Mouse (Mus musculus) ES-CJ7 (cell line): Measurements from ENCODE around the gene Grm4.

ENCODE experiments used
- DNase-seq: peaks from one replicate; pipeline ENCODE4 v3.0.0; 2011; ENCODE audit warnings: low read depth, low spot score

The Grm4 gene

GRCm38 (mm10) chr17:27445364-27446075, 75.7 kb downstream of the Grm4 start:
- no peak for DNase-seq

DNA sequence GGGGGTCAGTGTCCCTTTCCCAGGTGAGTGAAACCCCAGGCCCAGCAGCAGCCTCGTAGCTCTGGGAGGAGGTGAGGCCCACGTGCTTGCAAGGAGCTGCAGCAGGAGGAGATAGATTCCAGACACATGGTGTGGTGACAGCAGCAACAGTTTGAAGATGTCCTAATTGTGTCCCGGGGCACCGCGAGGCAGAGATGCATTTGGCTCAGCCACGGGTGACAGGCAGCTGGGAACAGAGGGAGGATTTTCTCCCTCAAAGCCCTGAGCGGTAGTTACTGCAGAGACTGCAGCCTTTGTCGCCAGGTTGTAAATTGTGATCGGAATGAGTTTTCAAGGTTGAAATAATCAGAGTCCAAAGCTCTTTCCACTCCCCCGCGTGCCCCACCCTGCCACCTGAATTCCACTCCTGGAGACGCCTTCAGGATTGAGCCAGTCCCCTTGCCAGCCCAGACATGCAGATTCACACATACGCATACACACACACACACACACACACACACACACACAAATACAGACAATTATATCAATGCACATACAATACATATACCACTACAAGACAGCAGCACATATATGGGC, 78.6 kb downstream of the Grm4 start:
- peak; percentile 37 for DNase-seq

GRCm38 (mm10) chr17:27441778-27442177, 79.4 kb downstream of the Grm4 start:
- no peak for DNase-seq

DNA sequence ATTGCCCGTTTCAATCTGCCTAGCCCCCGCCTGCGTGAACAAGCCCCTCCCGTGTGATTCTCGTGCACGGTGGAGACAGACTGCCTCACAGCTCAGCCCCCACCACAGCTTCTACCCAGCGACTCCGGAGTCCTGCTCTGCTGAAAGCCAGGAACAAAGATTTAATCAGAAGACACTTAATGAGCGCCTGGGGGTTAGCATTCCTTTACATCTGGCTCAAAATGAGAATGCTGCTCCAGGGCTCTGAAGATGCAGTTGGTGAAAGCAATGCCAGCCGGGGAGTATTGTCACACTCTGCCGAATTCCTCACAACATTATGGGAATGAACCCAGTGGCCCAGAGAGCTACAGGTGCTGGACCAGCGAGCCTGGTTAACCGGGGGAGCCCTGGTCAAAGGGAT, 85.4 kb downstream of the Grm4 start:
- no peak for DNase-seq

DNA sequence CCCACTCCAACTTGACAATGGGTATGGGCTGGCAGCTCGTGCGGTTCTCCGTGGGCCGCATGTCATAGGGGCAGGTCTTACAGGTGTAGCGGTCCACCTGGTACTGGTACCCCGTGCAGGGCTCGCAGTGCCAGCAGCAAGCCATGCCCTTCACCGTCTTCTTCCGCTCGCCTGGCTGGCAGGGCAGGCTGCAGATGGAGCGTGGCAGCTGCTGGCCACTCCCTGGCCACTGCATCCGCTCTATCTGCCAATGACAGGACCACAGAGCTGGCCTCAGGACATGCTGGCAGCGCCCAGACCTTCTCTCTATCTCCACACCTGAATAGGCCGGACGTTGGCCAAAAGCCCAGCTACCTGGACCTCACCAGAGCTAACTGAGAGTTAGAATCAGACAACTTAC, 86.0 kb downstream of the Grm4 start:
- DNase-seq, result no peak

DNA sequence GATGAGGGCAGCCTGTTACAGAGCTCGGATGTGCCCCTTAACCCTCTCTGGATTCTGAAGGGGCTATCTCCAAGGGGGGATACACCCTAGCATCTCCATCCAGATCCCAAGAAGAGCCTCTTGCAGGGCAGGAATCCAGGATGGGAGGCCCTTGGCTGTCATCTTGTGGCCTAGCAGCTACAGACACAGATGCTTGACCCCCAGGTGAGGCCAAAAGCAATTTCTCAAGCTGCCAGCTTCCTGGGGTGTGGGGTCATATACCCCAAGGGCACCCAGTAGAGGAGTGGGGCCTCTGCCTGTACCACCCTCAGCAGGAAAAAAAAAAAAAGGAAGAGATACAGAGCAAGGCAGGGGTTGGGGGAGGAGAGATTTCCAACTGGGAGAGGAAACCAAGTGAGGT, 87.1 kb downstream of the Grm4 start:
- DNase-seq, result no peak

GRCm38 (mm10) chr17:27433179-27433680, 88.0 kb downstream of the Grm4 start:
- DNase-seq, result no peak

DNA sequence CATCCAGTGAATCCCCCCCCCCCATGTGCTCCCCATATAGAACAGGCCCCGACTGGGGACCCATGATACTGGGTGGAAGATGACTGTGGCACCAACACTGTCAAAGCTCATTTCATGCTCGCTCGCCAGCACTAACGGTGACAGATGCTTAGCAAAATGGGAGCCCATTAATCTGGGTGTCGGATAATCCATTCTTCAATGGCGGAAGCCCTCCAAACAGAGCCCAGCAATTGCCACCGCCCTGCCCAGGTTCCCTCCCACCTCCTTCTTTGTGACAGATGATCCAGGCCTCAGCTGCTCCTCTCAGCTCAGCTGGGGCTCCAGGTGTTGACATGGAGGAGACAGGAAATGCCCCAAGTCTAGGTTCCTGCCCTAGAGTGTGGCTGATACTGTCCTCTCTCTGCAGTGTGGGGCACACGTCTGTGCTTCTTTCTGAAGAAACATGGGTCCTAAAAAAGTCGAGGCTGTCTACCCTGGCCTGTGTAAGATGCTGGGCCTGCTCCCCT, 89.0 kb downstream of the Grm4 start:
- DNase-seq, result no peak

GRCm38 (mm10) chr17:27431049-27431839, 90.0 kb downstream of the Grm4 start:
- peak; percentile 31 for DNase-seq

- DNase-seq, result no peak
Observed at GRCm38 (mm10) chr17:27429757-27430156, 91.4 kb downstream of the Grm4 start.

DNA sequence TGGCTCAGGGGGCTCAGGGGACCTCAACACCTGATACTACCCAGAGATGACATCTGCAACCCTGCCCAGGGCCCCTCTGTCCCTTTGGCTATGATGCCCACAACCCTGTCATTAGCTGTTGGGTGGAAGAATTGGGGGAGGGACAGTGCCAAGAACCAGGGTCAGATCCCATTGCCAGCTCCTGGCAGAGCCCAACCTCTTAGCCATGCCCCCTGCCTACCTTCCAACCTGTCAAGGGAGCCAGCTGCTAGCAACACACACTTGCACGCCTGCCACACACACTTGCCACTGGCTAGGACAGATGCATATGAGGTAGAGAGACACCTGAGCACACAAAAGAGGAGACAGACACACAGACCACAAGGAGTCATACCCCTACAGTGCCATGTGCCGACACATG, 96.2 kb downstream of the Grm4 start:
- DNase-seq, result no peak

- no peak for DNase-seq
Observed at GRCm38 (mm10) chr17:27424356-27424755, 96.8 kb downstream of the Grm4 start.

- DNase-seq, result no peak
Observed at GRCm38 (mm10) chr17:27422726-27423381, 98.3 kb downstream of the Grm4 start.

- DNase-seq, result no peak
Observed at GRCm38 (mm10) chr17:27422371-27422725, 98.9 kb downstream of the Grm4 start.

DNA sequence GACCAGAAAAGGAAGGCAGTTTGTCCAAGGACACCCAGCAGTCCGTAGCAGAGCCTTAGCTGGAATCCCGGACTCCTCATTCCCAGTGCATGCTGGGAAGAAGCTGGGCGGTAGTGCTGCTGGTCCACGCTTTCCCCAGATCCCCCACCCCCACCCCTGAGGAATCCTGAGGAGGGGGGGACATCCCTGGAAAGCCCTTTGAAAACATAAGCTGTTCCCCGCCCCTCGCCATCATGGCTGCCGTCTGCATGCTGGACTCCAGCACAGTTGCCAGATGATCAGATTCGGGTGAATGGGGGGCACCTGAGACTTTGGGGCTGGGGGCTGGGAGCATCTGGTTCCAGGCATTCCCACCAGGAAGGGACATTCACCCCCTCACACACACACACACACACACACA, 99.4 kb downstream of the Grm4 start:
- no peak for DNase-seq

GRCm38 (mm10) chr17:27409006-27409405, 112.2 kb downstream of the Grm4 start:
- DNase-seq, result no peak

DNA sequence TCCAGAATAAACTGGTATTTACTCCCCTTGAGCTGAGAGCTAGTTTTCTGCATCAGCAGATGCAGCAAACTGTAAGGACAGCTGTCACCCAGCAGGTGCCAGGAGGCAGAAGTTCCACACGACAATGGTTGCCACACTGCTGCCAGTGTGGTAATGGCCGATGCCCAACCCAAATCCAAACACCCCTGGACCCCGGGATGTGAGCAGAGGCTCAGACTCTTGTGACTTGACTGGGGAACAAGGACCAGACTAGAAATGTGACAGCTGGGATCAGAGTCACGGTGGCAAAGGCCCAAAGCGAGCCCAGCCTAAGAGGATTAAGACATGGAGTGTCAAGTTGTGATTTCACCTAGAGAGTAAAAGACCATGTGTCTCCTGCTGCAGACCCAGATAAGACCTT, 112.7 kb downstream of the Grm4 start:
- no peak for DNase-seq

GRCm38 (mm10) chr17:27406956-27407355, 114.2 kb downstream of the Grm4 start:
- DNase-seq, result no peak

- DNase-seq, result no peak
Observed at GRCm38 (mm10) chr17:27405376-27406024, 115.7 kb downstream of the Grm4 start.

DNA sequence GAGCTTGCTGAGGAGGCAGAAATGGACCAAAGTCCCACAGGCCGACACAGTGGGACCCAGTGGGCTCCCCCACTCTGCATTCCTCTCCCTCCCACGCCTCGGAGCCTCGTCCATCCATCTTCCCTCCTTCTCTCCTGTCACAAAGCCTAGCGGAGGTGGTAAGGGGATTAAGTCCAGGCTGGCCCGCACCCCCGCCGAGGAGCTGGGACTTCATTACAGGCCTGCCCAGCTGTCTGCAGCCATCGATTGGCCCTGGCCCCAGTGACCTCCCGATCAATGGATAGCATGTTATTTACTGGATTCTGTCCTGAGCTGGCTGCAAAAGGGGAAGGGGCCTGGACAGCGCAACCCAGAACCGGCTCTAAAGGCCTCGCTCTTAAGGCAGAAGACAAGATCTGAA, 120.0 kb downstream of the Grm4 start:
- DNase-seq, result no peak

- DNase-seq, result no peak
Observed at GRCm38 (mm10) chr17:27393931-27394330, 127.3 kb downstream of the Grm4 start.
